Mouse (Mus musculus) embryonic facial prominence, embryonic 11.5 days (tissue): Measurements from ENCODE around the gene Wdtc1. TPM values are rescaled to one million over a fixed set of nuclear protein-coding genes. Genes with fewer than 3 reads are reported as not detected.

Experiments used
- ATAC-seq: fragments of 200-750 bp; cut with Nextera tagmentation; replicated peaks from 2 replicates; pipeline ENCODE4 v1.8.0; 2017; ENCODE audit warnings: low read depth; ENCODE audit not compliant: insufficient number of reproducible peaks, low FRiP score, low TSS enrichment
- DNase-seq: peaks from one replicate; pipeline ENCODE4 v3.0.0-alpha.2; 2015; ENCODE audit warnings: low spot score
- H3K27ac ChIP-seq: fragments of 300-500 bp; sonication (generic); replicated peaks from 2 replicates; pipeline ENCODE4 v1.5.1; 2014; ENCODE audit warnings: mild to moderate bottlenecking, low read depth, low read length, control low read depth
- H3K27me3 ChIP-seq: fragments of 300-500 bp; sonication (generic); 2 replicates; pipeline ENCODE4 v1.6.1; 2014; ENCODE audit warnings: mild to moderate bottlenecking, low read length, moderate library complexity, mixed read lengths; ENCODE audit not compliant: control insufficient read depth, insufficient read depth
- H3K36me3 ChIP-seq: fragments of 300-500 bp; sonication (generic); replicated peaks from 2 replicates; pipeline ENCODE4 v1.6.1; 2014; ENCODE audit warnings: low read depth, mild to moderate bottlenecking, low read length, moderate library complexity, mixed read lengths; ENCODE audit not compliant: control insufficient read depth, insufficient read depth
- H3K4me1 ChIP-seq: fragments of 300-500 bp; sonication (generic); 2 replicates; pipeline ENCODE4 v1.6.1; 2014; ENCODE audit warnings: low read length, mixed read lengths; ENCODE audit not compliant: control insufficient read depth, insufficient read depth
- H3K4me2 ChIP-seq: fragments of 300-500 bp; sonication (generic); 2 replicates; pipeline ENCODE4 v1.6.1; 2014; ENCODE audit warnings: low read depth, mild to moderate bottlenecking, control low read depth, low read length, moderate library complexity
- H3K4me3 ChIP-seq: fragments of 300-500 bp; sonication (generic); 2 replicates; pipeline ENCODE4 v1.5.1; 2014; ENCODE audit warnings: low read depth, low read length, control low read depth
- H3K9ac ChIP-seq: fragments of 300-500 bp; sonication (generic); replicated peaks from 2 replicates; pipeline ENCODE4 v1.6.1; 2014; ENCODE audit warnings: mild to moderate bottlenecking, control low read depth, low read length
- H3K9me3 ChIP-seq: fragments of 300-500 bp; sonication (generic); replicated peaks from 2 replicates; pipeline ENCODE4 v1.6.1; 2016; ENCODE audit warnings: mild to moderate bottlenecking, low read length, inconsistent platforms, mixed read lengths; ENCODE audit not compliant: control insufficient read depth
- WGBS: fragments of 180-500 bp; shearing (Covaris S2); extraction: QIAGEN DNeasy Blood & Tissue Kit; methylation state at CpG from one replicate; pipeline ENCODE4 v1.1.7; 2014; 5-methylcytosine and 5-hydroxymethylcytosine counted together
- polyA plus RNA-seq: library from polyadenylated mRNA; unstranded; fragments of >200 nt; fragmentation: Nextera tagmentation; extraction: Ambion mirVana; gene quantifications from 2 replicates; pipeline ENCODE4 v1.2.1, GENCODE M21; 2014

The Wdtc1 gene
- polyA plus RNA-seq, 1 experiment from 2014 or later = 16.7 TPM

GRCm38 (mm10) chr4:133346577-133346976 lies 6.7 kb downstream of the Wdtc1 start:
- no peak overlapping the region for H3K9ac ChIP-seq
- H3K36me3 ChIP-seq = no peaks in the 10 kb centered on the region
- H3K27me3 ChIP-seq = no peaks in the 10 kb centered on the region
- ATAC-seq = no peak
- H3K4me1 ChIP-seq = no peaks in the 10 kb centered on the region
- no peak overlapping the region for H3K4me2 ChIP-seq
- no peak overlapping the region for H3K27ac ChIP-seq
- no peak for DNase-seq
- no peaks in the 10 kb centered on the region for H3K9me3 ChIP-seq
- H3K4me3 ChIP-seq = no peak overlapping the region
- 84% methylated on average over 4 of the region's 4 CpGs for WGBS

GRCm38 (mm10) chr4:133345702-133346101 lies 7.6 kb downstream of the Wdtc1 start:
- ATAC-seq = no peak

GRCm38 (mm10) chr4:133344112-133344511 lies 9.2 kb downstream of the Wdtc1 start:
- Histone ChIP-seq H3K36me3 (no peaks in the 10 kb centered on the region), H3K4me1 (no peaks in the 10 kb centered on the region), H3K27me3 (no peaks in the 10 kb centered on the region), H3K9ac (no peak overlapping the region), H3K27ac (no peak overlapping the region), H3K4me3 (no peak overlapping the region), H3K4me2 (no peak overlapping the region), H3K9me3 (no peaks in the 10 kb centered on the region)
- ATAC-seq (no peak), DNase-seq (peak; percentile 62)
- WGBS = 7% methylated on average over 4 of the region's 4 CpGs

More at GRCm38 (mm10) chr4:133345702-133346101, 7.6 kb downstream of the Wdtc1 start:
- H3K4me2 ChIP-seq = no peak overlapping the region
- no peak for DNase-seq
- no peak overlapping the region for H3K27ac ChIP-seq
- no peak overlapping the region for H3K4me3 ChIP-seq
- H3K36me3 ChIP-seq = no peaks in the 10 kb centered on the region
- no peaks in the 10 kb centered on the region for H3K9me3 ChIP-seq
- WGBS = 87% methylated on average over 6 of the region's 6 CpGs
- H3K9ac ChIP-seq = no peak overlapping the region
- no peaks in the 10 kb centered on the region for H3K4me1 ChIP-seq
- no peaks in the 10 kb centered on the region for H3K27me3 ChIP-seq

- no peak overlapping the region for H3K27ac ChIP-seq
- 82% methylated on average over 2 of the region's 2 CpGs for WGBS
- no peaks in the 10 kb centered on the region for H3K27me3 ChIP-seq
- H3K4me2 ChIP-seq = no peak overlapping the region
- H3K4me1 ChIP-seq = no peaks in the 10 kb centered on the region
- DNase-seq = no peak
- ATAC-seq = no peak
- H3K9ac ChIP-seq = no peak overlapping the region
- H3K4me3 ChIP-seq = no peak overlapping the region
- H3K36me3 ChIP-seq = no peaks in the 10 kb centered on the region
- no peaks in the 10 kb centered on the region for H3K9me3 ChIP-seq
Observed at GRCm38 (mm10) chr4:133340217-133340616, 13.1 kb downstream of the Wdtc1 start.

- no peaks in the 10 kb centered on the region for H3K27me3 ChIP-seq
- H3K9me3 ChIP-seq = no peaks in the 10 kb centered on the region
- ATAC-seq = peak; percentile 93
- peak overlapping the region; percentile 41; the same call in 1 of the 2 replicates for H3K27ac ChIP-seq
- under 1% methylated on average over 60 of the region's 60 CpGs for WGBS
- H3K4me3 ChIP-seq = peak overlapping the region; percentile 90
- peak; percentile 95 for DNase-seq
- H3K4me2 ChIP-seq = peak overlapping the region; percentile 88
- no peaks in the 10 kb centered on the region for H3K4me1 ChIP-seq
- peak overlapping the region; percentile 86 for H3K9ac ChIP-seq
- H3K36me3 ChIP-seq = no peaks in the 10 kb centered on the region
Observed at GRCm38 (mm10) chr4:133339148-133339749, 14.0 kb downstream of the Wdtc1 start.

GRCm38 (mm10) chr4:133338521-133339095 lies 14.7 kb downstream of the Wdtc1 start:
- Histone ChIP-seq H3K4me3 (peak overlapping the region; percentile 90), H3K4me1 (no peaks in the 10 kb centered on the region), H3K27me3 (no peaks in the 10 kb centered on the region), H3K4me2 (peak overlapping the region; percentile 88), H3K9me3 (no peaks in the 10 kb centered on the region), H3K9ac (peak overlapping the region; percentile 86), H3K36me3 (no peaks in the 10 kb centered on the region), H3K27ac (peak overlapping the region; percentile 41; the same call in 1 of the 2 replicates)
- WGBS = 1% methylated on average over 34 of the region's 39 CpGs
- DNase-seq = peak; percentile 39
- peak; percentile 30 for ATAC-seq

GRCm38 (mm10) chr4:133337833-133338520 lies 15.3 kb downstream of the Wdtc1 start:
- H3K4me2 ChIP-seq = peak overlapping the region; percentile 88
- H3K4me3 ChIP-seq = peak overlapping the region; percentile 90
- 16% methylated on average over 14 of the region's 14 CpGs for WGBS
- H3K27ac ChIP-seq = no peak overlapping the region
- no peaks in the 10 kb centered on the region for H3K27me3 ChIP-seq
- DNase-seq (peak; percentile 21), ATAC-seq (no peak)
- H3K4me1 ChIP-seq = no peaks in the 10 kb centered on the region
- no peaks in the 10 kb centered on the region for H3K9me3 ChIP-seq
- H3K36me3 ChIP-seq = no peaks in the 10 kb centered on the region
- peak overlapping the region; percentile 86 for H3K9ac ChIP-seq

GRCm38 (mm10) chr4:133333306-133333705 lies 20.0 kb downstream of the Wdtc1 start:
- ATAC-seq = no peak
- WGBS = 54% methylated on average over 6 of the region's 6 CpGs

More at GRCm38 (mm10) chr4:133333306-133333705, 20.0 kb downstream of the Wdtc1 start:
- H3K4me2 ChIP-seq = no peak overlapping the region
- no peak overlapping the region for H3K9ac ChIP-seq
- no peak for DNase-seq
- no peaks in the 10 kb centered on the region for H3K36me3 ChIP-seq
- no peaks in the 10 kb centered on the region for H3K27me3 ChIP-seq
- H3K9me3 ChIP-seq = no peaks in the 10 kb centered on the region
- no peak overlapping the region for H3K27ac ChIP-seq
- H3K4me3 ChIP-seq = no peak overlapping the region
- no peaks in the 10 kb centered on the region for H3K4me1 ChIP-seq
